Mouse (Mus musculus): ENCODE measurements around the gene Cyth4. TPM values are rescaled to one million over a fixed set of nuclear protein-coding genes. Genes with fewer than 3 reads are reported as not detected.
A peak's percentile ranks its signal among the peaks of the same experiment; 100 is the strongest.

The Cyth4 gene
- total and polyA plus RNA-seq, 2 experiments from 2014 or later: 2.8 to 6.0 TPM

DNA sequence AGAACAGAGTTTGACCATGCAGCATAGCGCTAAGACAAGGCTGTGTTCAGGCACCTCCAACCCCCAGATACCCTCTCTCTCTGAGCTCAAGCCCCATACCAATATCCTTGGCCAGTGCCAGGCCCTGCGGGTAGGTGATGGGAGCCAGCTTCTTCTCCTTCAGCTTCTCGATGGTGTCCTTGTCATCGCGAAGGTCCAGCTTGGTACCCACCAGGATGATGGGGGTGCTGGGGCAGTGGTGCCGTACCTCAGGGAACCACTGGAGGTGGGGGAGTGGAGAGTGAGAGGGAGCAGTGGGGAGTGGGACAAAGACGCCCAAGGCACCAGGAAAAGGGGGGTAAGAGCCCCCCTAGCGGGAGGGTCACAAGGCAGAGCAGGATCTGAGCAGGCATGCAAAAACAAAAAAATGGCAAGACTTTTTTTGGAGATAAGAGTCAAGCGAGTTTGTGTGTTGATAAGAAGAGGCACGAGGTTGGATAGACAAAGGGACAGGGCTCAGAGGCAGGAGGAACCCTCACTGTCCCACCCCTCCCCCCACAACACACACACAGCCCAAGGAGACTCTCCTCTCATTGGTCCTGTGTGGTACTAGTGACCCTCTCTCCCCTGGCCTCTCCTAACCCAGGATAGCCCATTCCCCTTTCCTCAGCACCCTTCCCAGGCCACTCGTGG is 31.9 kb upstream of the Cyth4 start:
- DNase-seq (ENCODE audit: low spot score) (no peak), ATAC-seq (ENCODE audit: insufficient read depth, low read depth) (no peak)
- Histone ChIP-seq H3K4me1 (ENCODE audit: control insufficient read depth, insufficient read depth) (no peaks in the 10 kb centered on the region), H3K36me3 (replicated peaks; ENCODE audit: control insufficient read depth, insufficient read depth, low read length) (no peaks in the 10 kb centered on the region), H3K9ac (replicated peaks; ENCODE audit: low read depth, low read length) (no peak overlapping the region), H3K9me3 (replicated peaks; ENCODE audit: control insufficient read depth, low read length) (no peaks in the 10 kb centered on the region), H3K4me3 (ENCODE audit: low read depth, low read length) (no peak overlapping the region), H3K27ac (ENCODE audit: low read depth) (no peak overlapping the region), H3K27me3 (ENCODE audit: control insufficient read depth, insufficient read depth, low read length) (no peaks in the 10 kb centered on the region), H3K4me2 (ENCODE audit: low read depth, low read length) (no peak overlapping the region)
- WGBS: 63% methylated on average over 11 of the region's 11 CpGs
- TF ChIP-seq CTCF (IDR thresholded peaks at IDR 0.05; ENCODE audit: low read depth) (no peak), EP300 (IDR thresholded peaks at IDR 0.05; ENCODE audit: low read depth) (no peak)

DNA sequence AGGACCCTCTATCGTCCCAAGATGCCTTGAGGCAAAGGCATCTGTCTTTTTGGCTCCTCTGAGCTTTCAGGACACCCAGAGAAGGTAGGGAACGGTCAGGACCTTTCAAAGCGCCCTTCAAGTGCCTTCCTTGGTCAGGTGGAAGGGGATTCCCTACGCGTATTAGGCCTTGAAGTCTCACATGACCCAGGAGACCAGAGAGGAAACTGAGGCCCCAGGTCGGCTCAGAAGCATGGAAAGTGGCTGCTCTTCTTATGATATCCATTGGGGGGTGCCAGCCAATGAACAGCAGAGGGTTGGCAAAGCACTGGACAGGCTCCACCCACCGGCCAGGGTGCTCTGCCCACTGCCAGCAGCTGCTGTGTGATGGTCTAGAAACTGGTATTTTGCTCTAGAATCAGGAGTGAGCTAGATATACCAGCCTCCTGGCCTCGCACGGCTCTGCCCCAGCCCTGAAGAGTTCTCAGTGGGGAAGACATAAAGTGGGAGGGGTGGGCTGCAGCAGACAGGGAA is 29.2 kb upstream of the Cyth4 start:
- H3K9ac ChIP-seq (replicated peaks; ENCODE audit: low read depth, low read length): no peak overlapping the region
- no peak overlapping the region for H3K27ac ChIP-seq (ENCODE audit: low read depth)
- H3K27me3 ChIP-seq (ENCODE audit: control insufficient read depth, insufficient read depth, low read length): no peaks in the 10 kb centered on the region
- WGBS: 67% methylated on average over 9 of the region's 9 CpGs
- peaks cover 3% of the 10 kb centered on the region; the same call in 1 of the 2 replicates for H3K4me1 ChIP-seq (ENCODE audit: control insufficient read depth, insufficient read depth)
- no peaks in the 10 kb centered on the region for H3K36me3 ChIP-seq (replicated peaks; ENCODE audit: control insufficient read depth, insufficient read depth, low read length)
- TF ChIP-seq CTCF (IDR thresholded peaks at IDR 0.05; ENCODE audit: low read depth): no peak
- no peak for TF ChIP-seq EP300 (IDR thresholded peaks at IDR 0.05; ENCODE audit: low read depth)
- DNase-seq (ENCODE audit: low spot score): no peak
- ATAC-seq (ENCODE audit: insufficient read depth, low read depth): no peak
- H3K4me3 ChIP-seq (ENCODE audit: low read depth, low read length): no peak overlapping the region
- H3K4me2 ChIP-seq (ENCODE audit: low read depth, low read length): no peak overlapping the region
- no peaks in the 10 kb centered on the region for H3K9me3 ChIP-seq (replicated peaks; ENCODE audit: control insufficient read depth, low read length)

DNA sequence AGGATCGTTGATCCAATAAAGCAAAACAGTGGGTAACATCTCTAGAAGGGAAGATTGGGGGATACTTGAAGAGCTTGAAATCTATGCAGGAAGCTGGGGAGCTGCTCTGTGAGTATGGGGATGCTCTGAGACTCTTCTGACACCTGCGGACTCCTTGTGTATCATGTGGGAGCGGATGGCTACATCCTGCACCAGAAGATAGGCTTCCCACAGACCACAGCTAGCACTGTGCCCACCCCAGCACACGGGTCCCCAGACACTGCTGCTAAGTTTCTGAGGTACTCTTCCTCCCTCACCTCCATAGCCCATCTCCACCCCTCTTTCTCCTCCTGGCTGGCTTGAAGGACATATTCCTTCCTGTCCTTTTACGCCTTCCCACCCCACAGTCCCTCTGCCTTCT is 26.7 kb upstream of the Cyth4 start:
- Histone ChIP-seq H3K4me2 (ENCODE audit: low read depth, low read length) (no peak overlapping the region), H3K4me1 (ENCODE audit: control insufficient read depth, insufficient read depth) (peaks cover 3% of the 10 kb centered on the region; the same call in 1 of the 2 replicates), H3K9ac (replicated peaks; ENCODE audit: low read depth, low read length) (no peak overlapping the region), H3K36me3 (replicated peaks; ENCODE audit: control insufficient read depth, insufficient read depth, low read length) (no peaks in the 10 kb centered on the region), H3K27ac (ENCODE audit: low read depth) (no peak overlapping the region), H3K4me3 (ENCODE audit: low read depth, low read length) (no peak overlapping the region), H3K27me3 (ENCODE audit: control insufficient read depth, insufficient read depth, low read length) (no peaks in the 10 kb centered on the region), H3K9me3 (replicated peaks; ENCODE audit: control insufficient read depth, low read length) (no peaks in the 10 kb centered on the region)
- TF ChIP-seq CTCF (IDR thresholded peaks at IDR 0.05; ENCODE audit: low read depth): no peak
- no peak for TF ChIP-seq EP300 (IDR thresholded peaks at IDR 0.05; ENCODE audit: low read depth)
- no peak for ATAC-seq (ENCODE audit: insufficient read depth, low read depth)
- 93% methylated on average over 5 of the region's 5 CpGs for WGBS
- no peak for DNase-seq (ENCODE audit: low spot score)

DNA sequence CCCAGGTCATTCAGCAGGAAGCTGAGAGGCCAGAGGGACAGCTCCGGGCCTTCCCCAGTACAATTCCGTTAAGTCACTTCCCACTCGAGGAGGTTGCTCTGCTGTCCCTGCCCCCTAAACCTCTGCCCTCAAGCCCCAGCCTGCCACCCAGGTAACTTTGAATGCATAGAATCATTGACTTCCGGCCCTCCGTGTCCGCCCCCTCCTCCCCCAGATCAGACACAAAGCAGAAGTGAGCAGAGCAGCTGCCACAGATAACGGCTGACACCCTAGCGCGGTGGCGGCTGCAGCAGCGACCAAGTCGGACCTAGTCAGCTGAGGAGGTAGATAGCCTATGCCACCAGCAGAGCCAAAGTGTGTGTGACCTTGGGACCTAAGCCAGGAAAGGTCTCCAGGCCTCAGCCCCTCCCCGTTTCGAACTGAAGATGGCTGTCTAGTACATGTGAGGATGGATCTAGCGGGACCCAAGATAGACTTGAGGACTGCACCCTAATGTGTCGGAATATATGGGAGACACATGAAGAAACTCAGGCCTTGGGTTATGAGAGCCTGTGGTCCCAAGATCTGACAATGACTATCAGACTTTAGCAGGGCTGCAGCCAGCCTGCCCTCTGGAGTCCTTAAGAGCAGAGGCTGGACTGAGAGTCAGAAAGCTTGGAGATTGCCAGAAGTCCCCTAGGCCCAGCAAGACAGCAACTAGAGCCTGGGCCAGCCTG is 25.1 kb upstream of the Cyth4 start:
- Histone ChIP-seq H3K36me3 (replicated peaks; ENCODE audit: control insufficient read depth, insufficient read depth, low read length) (no peaks in the 10 kb centered on the region), H3K4me1 (ENCODE audit: control insufficient read depth, insufficient read depth) (peaks cover 3% of the 10 kb centered on the region; the same call in 1 of the 2 replicates), H3K9me3 (replicated peaks; ENCODE audit: control insufficient read depth, low read length) (no peaks in the 10 kb centered on the region), H3K27me3 (ENCODE audit: control insufficient read depth, insufficient read depth, low read length) (no peaks in the 10 kb centered on the region), H3K27ac (ENCODE audit: low read depth) (peak overlapping the region; percentile 49), H3K9ac (replicated peaks; ENCODE audit: low read depth, low read length) (no peak overlapping the region; the same call in 1 of the 2 replicates), H3K4me2 (ENCODE audit: low read depth, low read length) (peak overlapping the region; percentile 22; the same call in 1 of the 2 replicates), H3K4me3 (ENCODE audit: low read depth, low read length) (peak overlapping the region; percentile 23; the same call in 1 of the 2 replicates)
- peak; percentile 74 for TF ChIP-seq EP300 (IDR thresholded peaks at IDR 0.05; ENCODE audit: low read depth)
- no peak for TF ChIP-seq CTCF (IDR thresholded peaks at IDR 0.05; ENCODE audit: low read depth)
- ATAC-seq (ENCODE audit: insufficient read depth, low read depth): peak; percentile 83
- peak; percentile 69 for DNase-seq (ENCODE audit: low spot score)
- WGBS: 18% methylated on average over 16 of the region's 16 CpGs

GRCm38 (mm10) chr15:78572270-78572600 is 24.6 kb upstream of the Cyth4 start:
- H3K27ac ChIP-seq (ENCODE audit: low read depth): peak overlapping the region; percentile 49
- ATAC-seq (ENCODE audit: insufficient read depth, low read depth): no peak
- H3K4me1 ChIP-seq (ENCODE audit: control insufficient read depth, insufficient read depth): peaks cover 3% of the 10 kb centered on the region; the same call in 1 of the 2 replicates

More at GRCm38 (mm10) chr15:78572270-78572600, 24.6 kb upstream of the Cyth4 start:
- Histone ChIP-seq H3K9me3 (replicated peaks; ENCODE audit: control insufficient read depth, low read length) (no peaks in the 10 kb centered on the region), H3K27me3 (ENCODE audit: control insufficient read depth, insufficient read depth, low read length) (no peaks in the 10 kb centered on the region), H3K4me2 (ENCODE audit: low read depth, low read length) (peak overlapping the region; percentile 22; the same call in 1 of the 2 replicates), H3K4me3 (ENCODE audit: low read depth, low read length) (peak overlapping the region; percentile 23; the same call in 1 of the 2 replicates), H3K9ac (replicated peaks; ENCODE audit: low read depth, low read length) (no peak overlapping the region; the same call in 1 of the 2 replicates), H3K36me3 (replicated peaks; ENCODE audit: control insufficient read depth, insufficient read depth, low read length) (no peaks in the 10 kb centered on the region)
- WGBS: 81% methylated on average over 5 of the region's 5 CpGs
- TF ChIP-seq EP300 (IDR thresholded peaks at IDR 0.05; ENCODE audit: low read depth): no peak
- no peak for TF ChIP-seq CTCF (IDR thresholded peaks at IDR 0.05; ENCODE audit: low read depth)
- DNase-seq (ENCODE audit: low spot score): no peak

Measured in heart, postnatal 0 days (tissue).